Mouse (Mus musculus) lung, postnatal 0 days (tissue): ENCODE data around the gene Pla2g6. TPM values are rescaled to one million over a fixed set of nuclear protein-coding genes. Genes with fewer than 3 reads are reported as not detected.
A peak's percentile ranks its signal among the peaks of the same experiment; 100 is the strongest.

ENCODE experiments used
- ATAC-seq: fragments of 200-750 bp; cut with Nextera tagmentation; 2 replicates; pipeline ENCODE4 v1.8.0; 2017; ENCODE audit warnings: moderate library complexity
- DNase-seq: peaks from one replicate; pipeline ENCODE4 v3.0.0-alpha.2; 2016; ENCODE audit warnings: low spot score
- H3K27ac ChIP-seq: fragments of 300-500 bp; sonication (generic); 2 replicates; pipeline ENCODE4 v1.5.1; 2014; ENCODE audit warnings: antibody characterized with exemption, mild to moderate bottlenecking, low read length, mixed read lengths
- H3K27me3 ChIP-seq: fragments of 300-500 bp; sonication (generic); replicated peaks from 2 replicates; pipeline ENCODE4 v1.6.1; 2014; ENCODE audit warnings: low read length, mixed read lengths; ENCODE audit not compliant: insufficient read depth
- H3K36me3 ChIP-seq: fragments of 300-500 bp; sonication (generic); 2 replicates; pipeline ENCODE4 v1.6.1; 2014; ENCODE audit warnings: low read length, mixed read lengths; ENCODE audit not compliant: insufficient read depth
- H3K4me1 ChIP-seq: fragments of 300-500 bp; sonication (generic); 2 replicates; pipeline ENCODE4 v1.6.1; 2014; ENCODE audit warnings: antibody characterized with exemption, low read depth, low read length, mixed read lengths; ENCODE audit not compliant: insufficient read depth
- H3K4me2 ChIP-seq: fragments of 300-500 bp; sonication (generic); replicated peaks from 2 replicates; pipeline ENCODE4 v1.6.1; 2014; ENCODE audit warnings: low read depth, mild to moderate bottlenecking, low read length, moderate library complexity, mixed read lengths
- H3K4me3 ChIP-seq: fragments of 300-500 bp; sonication (generic); 2 replicates; pipeline ENCODE4 v1.5.1; 2014; ENCODE audit warnings: low read depth, low read length
- H3K9ac ChIP-seq: fragments of 300-500 bp; sonication (generic); replicated peaks from 2 replicates; pipeline ENCODE4 v1.6.1; 2014; ENCODE audit warnings: low read depth, mild to moderate bottlenecking
- H3K9me3 ChIP-seq: fragments of 300-500 bp; sonication (generic); 2 replicates; pipeline ENCODE4 v1.6.1; 2016; ENCODE audit warnings: low read length, mixed read lengths
- CTCF ChIP-seq: IDR thresholded peaks from 2 replicates; pipeline ENCODE4 v1.5.1; 2016; ENCODE audit warnings: antibody characterized with exemption, mild to moderate bottlenecking
- EP300 ChIP-seq: IDR thresholded peaks from 2 replicates; pipeline ENCODE4 v1.6.1; 2016; ENCODE audit warnings: antibody characterized with exemption, mild to moderate bottlenecking, control low read depth
- WGBS: fragments of 180-500 bp; shearing (Covaris S2); extraction: QIAGEN DNeasy Blood & Tissue Kit; methylation state at CpG from one replicate; pipeline ENCODE4 v1.1.7; 2014; 5-methylcytosine and 5-hydroxymethylcytosine counted together
- polyA plus RNA-seq: library from polyadenylated mRNA; unstranded; fragments of >200 nt; fragmentation: Nextera tagmentation; extraction: Ambion mirVana; gene quantifications from 2 replicates; pipeline ENCODE4 v1.2.1, GENCODE M21; 2015

Pla2g6 gene
- polyA plus RNA-seq, 1 experiment from 2014 or later, result 11.8 TPM

DNA sequence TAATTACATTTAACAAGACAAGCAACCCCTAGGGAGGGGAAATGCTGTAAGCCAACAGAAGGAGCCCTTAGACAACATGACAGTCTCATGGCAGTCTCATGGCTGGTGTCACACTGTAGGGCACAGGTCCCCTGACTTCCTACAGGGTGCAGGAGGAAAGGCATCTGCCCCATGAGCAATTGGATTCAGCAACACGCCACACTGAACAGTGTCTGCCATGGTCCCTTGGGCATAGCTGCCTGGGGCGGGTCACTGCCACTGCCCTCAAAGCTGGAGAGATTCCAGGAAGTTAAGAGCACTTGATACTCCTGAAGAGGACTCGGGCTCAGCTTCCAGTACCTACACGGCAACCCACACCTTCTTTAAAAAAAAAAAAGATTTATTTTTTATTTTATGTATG, 1.9 kb downstream of the Pla2g6 start:
- peaks cover 42% of the 10 kb centered on the region for H3K4me1 ChIP-seq
- DNase-seq (peak; percentile 89), ATAC-seq (peak; percentile 61)
- H3K4me3 ChIP-seq, result no peak overlapping the region
- no peak overlapping the region for H3K9ac ChIP-seq
- peak overlapping the region; percentile 96 for H3K27ac ChIP-seq
- no peaks in the 10 kb centered on the region for H3K36me3 ChIP-seq
- H3K27me3 ChIP-seq, result no peaks in the 10 kb centered on the region
- TF ChIP-seq EP300 (peak; percentile 65), CTCF (no peak)
- 42% methylated on average over 4 of the region's 4 CpGs for WGBS
- no peaks in the 10 kb centered on the region for H3K9me3 ChIP-seq
- no peak overlapping the region for H3K4me2 ChIP-seq

- Histone ChIP-seq H3K9me3 (no peaks in the 10 kb centered on the region), H3K27me3 (no peaks in the 10 kb centered on the region), H3K4me1 (peaks cover 42% of the 10 kb centered on the region), H3K4me2 (no peak overlapping the region), H3K4me3 (no peak overlapping the region), H3K27ac (peak overlapping the region; percentile 96), H3K9ac (no peak overlapping the region), H3K36me3 (no peaks in the 10 kb centered on the region)
- 57% methylated on average over 3 of the region's 3 CpGs for WGBS
- DNase-seq (no peak), ATAC-seq (no peak)
- TF ChIP-seq CTCF (no peak), EP300 (no peak)
These were observed 2.4 kb downstream of the Pla2g6 start for GRCm38 (mm10) chr15:79325742-79326141.

GRCm38 (mm10) chr15:79324373-79324772, 3.8 kb downstream of the Pla2g6 start:
- no peak for TF ChIP-seq EP300
- no peak for TF ChIP-seq CTCF
- Histone ChIP-seq H3K27ac (peak overlapping the region; percentile 96), H3K9me3 (no peaks in the 10 kb centered on the region), H3K9ac (no peak overlapping the region), H3K36me3 (no peaks in the 10 kb centered on the region), H3K4me3 (no peak overlapping the region), H3K27me3 (no peaks in the 10 kb centered on the region), H3K4me1 (peaks cover 42% of the 10 kb centered on the region), H3K4me2 (no peak overlapping the region)
- DNase-seq (no peak), ATAC-seq (no peak)
- 56% methylated on average over 3 of the region's 3 CpGs for WGBS

- DNase-seq, result no peak
- Histone ChIP-seq H3K4me3 (no peak overlapping the region), H3K27ac (peak overlapping the region; percentile 96), H3K9me3 (no peaks in the 10 kb centered on the region), H3K27me3 (no peaks in the 10 kb centered on the region), H3K4me2 (no peak overlapping the region; the same call in 1 of the 2 replicates), H3K36me3 (no peaks in the 10 kb centered on the region), H3K9ac (no peak overlapping the region), H3K4me1 (peaks cover 42% of the 10 kb centered on the region)
- no peak for TF ChIP-seq EP300
- TF ChIP-seq CTCF, result no peak
- no peak for ATAC-seq
- WGBS, result 43% methylated on average over 4 of the region's 4 CpGs
These were observed 4.4 kb downstream of the Pla2g6 start for GRCm38 (mm10) chr15:79323791-79324155.

DNA sequence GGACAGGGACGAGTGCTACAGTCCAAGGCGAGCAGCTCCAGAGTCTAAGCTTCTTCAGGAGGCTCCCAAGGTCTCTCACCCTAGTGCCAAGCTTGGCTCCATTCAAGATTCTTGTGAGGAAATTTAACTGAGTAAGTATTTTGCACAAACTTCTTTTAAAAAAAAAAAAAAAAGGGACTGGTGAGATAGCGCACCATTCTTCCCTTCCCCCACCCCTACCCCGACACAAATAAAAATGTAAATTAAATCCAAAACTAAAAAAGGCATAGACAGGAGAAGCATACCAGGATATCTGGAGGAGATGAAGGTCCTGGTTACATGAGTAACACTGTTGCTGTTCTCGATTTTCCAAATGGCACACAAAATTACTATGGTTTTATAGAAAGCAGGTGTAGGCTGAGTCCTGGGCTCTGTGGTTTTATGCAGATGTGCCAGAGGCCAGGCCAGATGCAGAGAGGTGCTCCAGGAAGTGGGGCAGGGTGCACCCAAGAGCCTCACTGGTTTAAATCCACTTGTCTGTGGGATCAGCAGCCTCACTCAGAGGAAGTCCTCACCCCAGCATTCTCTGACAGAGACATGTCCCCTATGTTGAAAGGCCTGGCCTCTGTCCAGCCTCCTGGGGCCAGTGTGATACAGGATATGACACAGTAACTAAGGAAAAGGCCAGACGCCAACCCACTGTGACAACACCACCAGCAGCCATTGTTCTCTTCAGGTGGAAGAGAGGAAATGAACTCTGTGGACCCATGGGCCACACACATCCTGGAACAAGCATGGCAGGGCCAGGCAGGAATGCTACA, 5.0 kb downstream of the Pla2g6 start:
- DNase-seq, result peak; percentile 93
- Histone ChIP-seq H3K9me3 (no peaks in the 10 kb centered on the region), H3K4me2 (no peak overlapping the region; the same call in 1 of the 2 replicates), H3K9ac (no peak overlapping the region), H3K4me1 (peaks cover 42% of the 10 kb centered on the region), H3K27ac (peak overlapping the region; percentile 96), H3K27me3 (no peaks in the 10 kb centered on the region), H3K4me3 (no peak overlapping the region), H3K36me3 (no peaks in the 10 kb centered on the region)
- peak; percentile 47 for ATAC-seq
- no peak for TF ChIP-seq CTCF
- peak; percentile 96 for TF ChIP-seq EP300
- 51% methylated on average over 6 of the region's 6 CpGs for whole genome bisulfite sequencing

DNA sequence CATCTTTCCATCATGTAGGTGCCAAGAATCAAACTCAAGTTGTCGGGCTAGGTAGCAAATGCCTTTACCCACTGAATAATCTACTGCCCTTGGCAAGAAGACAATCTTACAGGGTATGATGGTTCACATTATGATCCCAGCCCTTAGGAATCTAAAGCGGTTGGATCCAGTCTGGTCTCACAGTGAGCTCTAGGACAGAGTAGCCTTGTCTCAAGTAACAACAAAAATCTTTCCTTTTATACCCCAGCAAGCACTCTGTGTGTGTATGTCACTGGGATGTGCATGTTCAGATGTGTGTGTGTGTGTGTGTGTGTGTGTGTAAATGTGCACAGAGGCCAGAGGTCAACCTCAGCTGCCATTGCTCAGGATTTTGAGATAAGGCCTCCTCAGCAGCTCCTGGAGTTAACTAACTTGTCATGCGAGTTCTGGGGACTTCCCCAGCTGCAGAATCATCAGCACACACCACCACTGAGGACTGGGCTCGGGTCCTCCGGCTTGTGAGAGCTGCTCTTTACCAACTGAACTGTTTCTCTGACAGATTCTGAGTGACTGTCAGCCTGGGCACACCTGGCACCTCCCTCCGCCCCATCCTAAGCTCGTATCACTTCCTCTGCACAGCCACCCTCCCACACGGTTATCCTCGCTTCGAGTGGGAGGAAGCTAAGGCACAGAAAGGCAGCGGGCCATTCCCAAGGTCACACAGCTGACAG, 5.8 kb downstream of the Pla2g6 start:
- peaks cover 39% of the 10 kb centered on the region for H3K4me1 ChIP-seq
- H3K27ac ChIP-seq, result peak overlapping the region; percentile 96
- no peak overlapping the region for H3K9ac ChIP-seq
- ATAC-seq (no peak), DNase-seq (peak; percentile 48)
- no peaks in the 10 kb centered on the region for H3K9me3 ChIP-seq
- no peak overlapping the region for H3K4me3 ChIP-seq
- H3K4me2 ChIP-seq, result no peak overlapping the region
- TF ChIP-seq EP300 (no peak), CTCF (no peak)
- WGBS, result 33% methylated on average over 11 of the region's 11 CpGs
- no peaks in the 10 kb centered on the region for H3K27me3 ChIP-seq
- H3K36me3 ChIP-seq, result no peaks in the 10 kb centered on the region
